Mouse (Mus musculus) heart, postnatal 36 days (tissue): ENCODE data around the gene Clip2. TPM values are rescaled to one million over a fixed set of nuclear protein-coding genes. Genes with fewer than 3 reads are reported as not detected.
A peak's percentile ranks its signal among the peaks of the same experiment; 100 is the strongest.
"Not testable (repeated sequence)": the region's sequence is repeated elsewhere in the genome, so short reads cannot be mapped to it uniquely, and the experiment has no call there.

Source experiments
- DNase-seq, 2 experiments: peaks; one replicate each; pipeline ENCODE4 v3.0.0; 2021 to 2022
- intact Hi-C: fragments of 180-260 bp; cut with DNase I; formaldehyde crosslinking; loops from one replicate; pipeline ENCODE4 v1.15.1; 2025
- total RNA-seq, 2 experiments: library from RNA; stranded (reverse); gene quantifications; 2 replicates each; pipeline ENCODE4 v1.2.3; 2021

Gene Clip2
- total RNA-seq, 2 experiments from 2014 or later, result 6.4 to 7.5 TPM

DNA sequence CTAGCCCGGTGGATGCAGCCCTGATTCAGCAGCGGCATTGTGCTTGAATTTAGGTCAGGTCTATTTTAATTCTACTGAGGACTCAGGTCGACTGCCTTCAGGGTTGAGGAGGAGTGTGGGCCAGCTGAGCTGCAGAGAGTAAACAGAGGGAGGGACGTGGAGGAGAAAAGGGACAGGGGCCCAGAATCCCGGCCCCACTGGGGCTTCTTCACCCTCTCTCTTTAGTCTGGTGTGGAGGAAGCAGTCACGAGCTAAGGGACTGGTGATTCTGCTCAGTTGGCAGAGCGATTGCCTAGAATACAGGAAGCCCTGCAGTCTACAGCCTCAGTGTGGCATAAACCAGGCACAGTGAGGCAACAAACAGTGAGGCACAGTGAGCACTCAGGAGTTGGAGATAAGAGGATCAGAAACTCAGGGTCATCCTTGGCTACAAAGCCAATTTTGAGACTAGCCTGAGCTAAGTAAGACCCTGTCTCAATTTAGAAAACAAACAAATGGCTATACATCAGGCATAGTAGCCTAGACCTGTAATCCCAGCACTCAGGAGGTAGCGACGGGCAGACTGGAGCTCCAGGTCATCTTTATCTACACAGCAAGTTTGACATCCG lies 84.0 kb downstream of the Clip2 start:
- intact Hi-C loops, result no loop called here
- DNase-seq, result no peak

GRCm38 (mm10) chr5:134467030-134467549 lies 85.1 kb downstream of the Clip2 start:
- no peak for DNase-seq
- intact Hi-C loops, result no loop called here

DNA sequence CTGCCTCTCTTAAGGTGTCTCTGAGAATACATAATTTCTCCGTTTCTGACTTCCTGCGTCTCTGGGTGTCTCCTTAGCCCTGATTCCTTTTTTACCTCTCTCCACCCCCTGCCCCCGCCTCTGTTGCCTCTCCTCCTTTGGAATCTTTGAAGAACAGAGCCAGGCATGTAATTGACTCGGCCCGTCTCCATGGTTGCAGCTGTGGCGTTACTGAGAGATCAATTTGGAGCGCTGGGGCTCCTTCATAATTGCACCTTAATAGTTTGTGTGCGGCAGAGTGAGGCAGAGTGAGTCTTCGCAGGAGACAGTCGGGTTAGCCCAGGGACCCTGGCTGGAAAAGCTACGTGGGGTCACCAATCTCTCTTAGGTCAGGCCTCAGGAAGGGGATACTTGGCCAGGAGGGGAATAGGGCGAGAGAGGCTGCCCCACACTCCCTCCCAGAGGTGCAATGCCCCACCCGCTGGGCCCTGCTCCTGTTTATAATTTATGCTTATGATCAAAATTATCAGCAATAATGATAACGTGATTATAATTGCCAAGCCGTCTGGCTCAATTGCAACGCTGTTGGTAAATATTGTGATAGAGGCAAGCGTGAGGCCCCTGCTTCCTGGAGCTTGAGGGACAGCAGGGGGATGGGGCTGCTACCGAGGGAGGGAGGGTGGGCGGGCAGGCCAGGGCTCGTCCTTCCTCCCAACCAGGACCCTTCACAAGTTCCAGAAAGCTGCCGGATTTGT lies 85.8 kb downstream of the Clip2 start:
- no peak for DNase-seq
- intact Hi-C loops, result no loop called here

GRCm38 (mm10) chr5:134465197-134465596 lies 87.0 kb downstream of the Clip2 start:
- no peak for DNase-seq
- intact Hi-C loops, result no loop called here

GRCm38 (mm10) chr5:134464225-134464624 lies 88.0 kb downstream of the Clip2 start:
- DNase-seq, result no peak
- intact Hi-C loops, result no loop called here

DNA sequence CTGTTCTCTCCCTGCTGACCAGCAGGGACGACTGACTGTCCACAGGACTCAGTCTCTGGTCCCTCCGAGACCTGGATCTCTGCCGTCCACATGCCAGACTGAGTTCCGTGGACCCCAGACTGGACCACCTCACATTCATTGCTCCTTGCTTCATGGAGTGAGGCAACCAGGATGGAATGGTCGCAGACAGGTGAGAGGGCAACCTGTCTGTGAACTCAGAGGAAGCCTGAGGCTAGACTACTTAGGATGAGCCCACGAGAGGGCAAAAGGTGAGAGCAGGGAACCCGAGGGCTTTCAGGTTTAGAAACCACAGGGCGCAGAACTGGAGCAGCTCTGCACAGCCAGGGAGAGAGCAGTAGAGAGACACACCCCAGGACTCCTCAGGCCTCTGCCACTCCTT lies 89.5 kb downstream of the Clip2 start:
- no peak for DNase-seq
- intact Hi-C loops, result no loop called here

DNA sequence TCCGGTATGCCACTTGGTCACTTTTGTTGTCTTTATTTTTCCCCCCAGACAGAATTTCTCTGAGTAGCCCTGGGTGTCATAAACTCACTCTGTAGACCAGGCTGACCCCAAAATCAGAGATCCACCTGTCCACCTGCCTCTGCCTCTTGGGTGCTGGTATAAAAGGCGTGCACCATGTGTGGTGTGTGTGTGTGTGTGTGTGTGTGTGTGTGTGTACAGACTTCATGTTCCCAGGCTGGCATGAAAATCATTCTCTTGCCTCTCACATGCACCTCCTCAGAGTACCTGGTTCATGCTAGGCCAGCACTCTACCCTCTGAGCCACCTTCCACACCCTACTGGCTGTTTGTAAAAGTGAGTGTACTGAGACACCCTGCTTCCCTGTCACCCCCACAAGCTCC lies 89.9 kb downstream of the Clip2 start:
- intact Hi-C loops, result no loop called here
- DNase-seq, result no peak

DNA sequence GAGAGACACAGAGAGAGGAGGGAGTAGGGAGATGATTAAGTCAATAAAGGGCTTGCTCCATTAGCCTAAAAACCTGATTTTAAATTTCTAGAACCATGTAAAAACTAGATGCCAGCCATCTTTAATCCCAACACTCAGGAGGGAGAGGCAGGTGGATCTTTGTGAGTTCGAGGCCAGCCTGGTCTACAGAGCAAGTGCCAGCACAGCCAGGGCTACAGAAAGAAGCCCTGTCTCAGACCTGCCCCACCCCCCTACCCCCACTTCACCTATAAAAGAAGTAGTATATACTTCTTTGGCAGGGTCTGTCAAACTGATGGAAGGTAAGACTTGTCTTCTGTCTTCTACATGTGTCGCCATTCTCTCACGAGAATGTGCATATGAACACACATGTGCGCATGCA lies 91.7 kb downstream of the Clip2 start:
- DNase-seq, result no peak
- intact Hi-C loops, result no loop called here

DNA sequence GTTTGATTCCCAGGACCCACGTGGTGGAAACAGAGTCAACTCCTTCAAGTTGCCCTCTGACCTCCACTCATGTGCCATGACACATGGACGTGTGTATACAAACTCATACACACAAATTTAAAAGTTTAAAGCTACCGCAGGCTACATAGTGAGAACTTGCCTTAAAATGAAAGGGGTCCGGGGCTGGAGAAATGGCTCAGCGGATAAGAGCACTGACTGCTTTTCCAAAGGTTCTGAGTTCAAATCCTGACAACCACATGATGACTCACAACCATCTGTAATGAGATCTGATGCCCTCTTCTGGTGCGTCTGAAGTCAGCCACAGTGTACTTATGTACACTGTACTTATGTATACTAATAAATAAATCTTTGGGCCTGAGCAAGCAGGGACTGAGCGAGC lies 93.1 kb downstream of the Clip2 start:
- DNase-seq, result no peak
- intact Hi-C loops, result no loop called here

GRCm38 (mm10) chr5:134458416-134458815 lies 93.8 kb downstream of the Clip2 start:
- intact Hi-C loops, result no loop called here
- DNase-seq, result no peak

GRCm38 (mm10) chr5:134457371-134457770 lies 94.9 kb downstream of the Clip2 start:
- intact Hi-C loops, result no loop called here
- no peak for DNase-seq

GRCm38 (mm10) chr5:134456503-134456962 lies 95.7 kb downstream of the Clip2 start, which contains the start of gene Gtf2ird1:
Gene Gtf2ird1, minus strand, starts transcription at chr5:134456716.
- peak; percentile 65 to 69 for DNase-seq
- intact Hi-C loops, result no loop called here

GRCm38 (mm10) chr5:134455914-134456423 lies 96.3 kb downstream of the Clip2 start:
- DNase-seq, result peak; percentile 38 to 56
- intact Hi-C loops, result no loop called here

- DNase-seq, result peak; percentile 25 to 46
- intact Hi-C loops, result no loop called here
Measured at GRCm38 (mm10) chr5:134455186-134455895, 96.9 kb downstream of the Clip2 start.

- peak in 1 of 2 experiments; percentile 21 for DNase-seq
- intact Hi-C loops, result no loop called here
Measured at GRCm38 (mm10) chr5:134454421-134454820, 97.8 kb downstream of the Clip2 start.

DNA sequence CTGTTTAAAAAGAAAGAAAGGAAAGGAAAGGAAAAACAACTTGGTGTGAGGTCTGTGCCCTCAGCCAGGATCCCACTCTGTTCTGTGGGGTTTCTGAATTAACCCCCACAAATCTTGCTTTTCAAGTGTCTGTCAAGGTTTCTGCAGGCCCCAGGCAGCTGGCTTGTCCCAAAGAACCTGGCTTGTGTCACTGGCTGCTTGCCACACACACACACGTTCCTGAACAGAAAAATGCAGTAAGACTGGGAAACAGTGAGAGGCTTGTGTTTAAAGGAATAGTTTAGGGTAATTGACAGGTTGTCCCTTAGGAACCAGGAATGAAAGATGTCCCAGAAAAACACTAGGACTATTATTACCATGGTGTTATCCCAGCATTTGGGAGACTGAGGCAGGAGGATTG lies 98.7 kb downstream of the Clip2 start:
- DNase-seq, result no peak
- intact Hi-C loops, result no loop called here

GRCm38 (mm10) chr5:134446755-134447154 lies 105.5 kb downstream of the Clip2 start:
- DNase-seq, intact Hi-C loops: not testable (repeated sequence)

- intact Hi-C loops, result no loop called here
- DNase-seq, result no peak
Measured at GRCm38 (mm10) chr5:134445895-134446294, 106.3 kb downstream of the Clip2 start.

GRCm38 (mm10) chr5:134445208-134445831 lies 106.9 kb downstream of the Clip2 start:
- DNase-seq, result no peak
- intact Hi-C loops, result no loop called here

DNA sequence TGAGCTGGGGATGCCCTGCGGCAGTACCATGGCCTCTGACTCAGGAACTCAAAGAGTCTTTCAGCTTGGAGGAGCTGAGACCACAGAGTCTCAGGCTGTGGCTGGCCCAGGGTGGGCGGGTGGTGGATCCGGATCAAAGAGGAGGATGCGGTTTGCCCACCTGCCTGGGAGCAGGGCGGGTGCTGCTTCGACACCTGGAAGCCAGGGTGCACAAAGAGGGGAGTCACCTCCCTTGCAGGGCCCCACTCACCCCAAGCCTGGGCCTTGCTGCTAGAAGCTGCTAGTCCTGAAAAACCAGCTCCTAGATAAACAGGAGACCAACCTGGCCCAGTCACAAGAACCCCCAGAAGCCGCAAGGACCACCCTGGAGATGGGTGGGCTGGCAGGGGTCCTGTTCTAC lies 107.8 kb downstream of the Clip2 start:
- DNase-seq, result no peak
- intact Hi-C loops, result no loop called here

GRCm38 (mm10) chr5:134442066-134442465 lies 110.2 kb downstream of the Clip2 start:
- intact Hi-C loops, result no loop called here
- no peak for DNase-seq
